Mouse (Mus musculus): ENCODE measurements around the gene Kdm2a. TPM values are rescaled to one million over a fixed set of nuclear protein-coding genes. Genes with fewer than 3 reads are reported as not detected.

Gene Kdm2a
- polyA plus RNA-seq, 1 experiment from 2014 or later = 42.7 TPM

GRCm38 (mm10) chr19:4425610-4426366 lies 27.7 kb upstream of the Kdm2a start:
- Histone ChIP-seq H3K4me1 (ENCODE audit: control insufficient read depth in 2 of 2, insufficient read depth in 2 of 2, low read length in 2 of 2) (no peaks in the 10 kb centered on the region), H3K27me3 (ENCODE audit: control insufficient read depth, insufficient read depth, low read length) (no peaks in the 10 kb centered on the region), H3K4me2 (ENCODE audit: low read length) (no peak overlapping the region), H3K9me3 (ENCODE audit: control insufficient read depth, low read length) (no peaks in the 10 kb centered on the region), H3K27ac (replicated peaks in 1 of 2; ENCODE audit: control insufficient read depth in 1 of 2, insufficient read depth in 1 of 2, low read depth in 2 of 2, low read length in 2 of 2) (no peak overlapping the region), H3K4me3 (ENCODE audit: control insufficient read depth in 1 of 2, insufficient read depth in 1 of 2, low read depth in 1 of 2, low read length in 2 of 2) (no peak overlapping the region), H3K36me3 (ENCODE audit: control insufficient read depth, insufficient read depth, low read length) (peaks cover 47% of the 10 kb centered on the region), H3K9ac (ENCODE audit: low read length) (no peak overlapping the region)
- 72% methylated on average over 19 of the region's 19 CpGs for WGBS
- ATAC-seq (ENCODE audit: insufficient number of reproducible peaks, insufficient read depth, low FRiP score, low read depth) = no peak; the same call in 1 of the 2 replicates

GRCm38 (mm10) chr19:4423021-4423420 lies 24.9 kb upstream of the Kdm2a start:
- Histone ChIP-seq H3K4me1 (ENCODE audit: control insufficient read depth in 2 of 2, insufficient read depth in 2 of 2, low read length in 2 of 2) (no peaks in the 10 kb centered on the region), H3K4me2 (ENCODE audit: low read length) (no peak overlapping the region), H3K36me3 (ENCODE audit: control insufficient read depth, insufficient read depth, low read length) (peaks cover 38% of the 10 kb centered on the region), H3K9me3 (ENCODE audit: control insufficient read depth, low read length) (no peaks in the 10 kb centered on the region), H3K9ac (ENCODE audit: low read length) (no peak overlapping the region), H3K4me3 (ENCODE audit: control insufficient read depth in 1 of 2, insufficient read depth in 1 of 2, low read depth in 1 of 2, low read length in 2 of 2) (no peak overlapping the region), H3K27me3 (ENCODE audit: control insufficient read depth, insufficient read depth, low read length) (no peaks in the 10 kb centered on the region), H3K27ac (replicated peaks in 1 of 2; ENCODE audit: control insufficient read depth in 1 of 2, insufficient read depth in 1 of 2, low read depth in 2 of 2, low read length in 2 of 2) (no peak overlapping the region)
- WGBS = 72% methylated on average over 3 of the region's 3 CpGs
- ATAC-seq (ENCODE audit: insufficient number of reproducible peaks, insufficient read depth, low FRiP score, low read depth) = no peak

- Histone ChIP-seq H3K4me3 (ENCODE audit: control insufficient read depth in 1 of 2, insufficient read depth in 1 of 2, low read depth in 1 of 2, low read length in 2 of 2) (no peak overlapping the region), H3K9me3 (ENCODE audit: control insufficient read depth, low read length) (no peaks in the 10 kb centered on the region), H3K36me3 (ENCODE audit: control insufficient read depth, insufficient read depth, low read length) (peaks cover 35% of the 10 kb centered on the region), H3K27me3 (ENCODE audit: control insufficient read depth, insufficient read depth, low read length) (no peaks in the 10 kb centered on the region), H3K4me1 (ENCODE audit: control insufficient read depth in 2 of 2, insufficient read depth in 2 of 2, low read length in 2 of 2) (no peaks in the 10 kb centered on the region), H3K27ac (replicated peaks in 1 of 2; ENCODE audit: control insufficient read depth in 1 of 2, insufficient read depth in 1 of 2, low read depth in 2 of 2, low read length in 2 of 2) (no peak overlapping the region), H3K9ac (ENCODE audit: low read length) (no peak overlapping the region), H3K4me2 (ENCODE audit: low read length) (no peak overlapping the region)
- ATAC-seq (ENCODE audit: insufficient number of reproducible peaks, insufficient read depth, low FRiP score, low read depth) = no peak
- 93% methylated on average over 3 of the region's 3 CpGs for WGBS
Measured at GRCm38 (mm10) chr19:4422581-4422980, 24.5 kb upstream of the Kdm2a start.

- no peak overlapping the region for H3K9ac ChIP-seq (ENCODE audit: low read length)
- H3K4me1 ChIP-seq (ENCODE audit: control insufficient read depth in 2 of 2, insufficient read depth in 2 of 2, low read length in 2 of 2) = peaks cover 0 to 5% of the 10 kb centered on the region in 2 experiments; a peak in 2 of 4 replicates
- WGBS = 77% methylated on average over 8 of the region's 8 CpGs
- ATAC-seq (ENCODE audit: insufficient number of reproducible peaks, insufficient read depth, low FRiP score, low read depth) = no peak
- no peaks in the 10 kb centered on the region for H3K27me3 ChIP-seq (ENCODE audit: control insufficient read depth, insufficient read depth, low read length)
- peaks cover 14% of the 10 kb centered on the region for H3K36me3 ChIP-seq (ENCODE audit: control insufficient read depth, insufficient read depth, low read length)
- no peak overlapping the region for H3K4me3 ChIP-seq (ENCODE audit: control insufficient read depth in 1 of 2, insufficient read depth in 1 of 2, low read depth in 1 of 2, low read length in 2 of 2)
- no peaks in the 10 kb centered on the region for H3K9me3 ChIP-seq (ENCODE audit: control insufficient read depth, low read length)
- H3K4me2 ChIP-seq (ENCODE audit: low read length) = no peak overlapping the region
- H3K27ac ChIP-seq (replicated peaks in 1 of 2; ENCODE audit: control insufficient read depth in 1 of 2, insufficient read depth in 1 of 2, low read depth in 2 of 2, low read length in 2 of 2) = no peak overlapping the region
Measured at GRCm38 (mm10) chr19:4420153-4420910, 22.2 kb upstream of the Kdm2a start.

- Histone ChIP-seq H3K4me3 (ENCODE audit: control insufficient read depth in 1 of 2, insufficient read depth in 1 of 2, low read depth in 1 of 2, low read length in 2 of 2) (no peak overlapping the region), H3K36me3 (ENCODE audit: control insufficient read depth, insufficient read depth, low read length) (peaks cover 8% of the 10 kb centered on the region), H3K4me2 (ENCODE audit: low read length) (no peak overlapping the region), H3K9me3 (ENCODE audit: control insufficient read depth, low read length) (no peaks in the 10 kb centered on the region), H3K9ac (ENCODE audit: low read length) (no peak overlapping the region), H3K27ac (replicated peaks in 1 of 2; ENCODE audit: control insufficient read depth in 1 of 2, insufficient read depth in 1 of 2, low read depth in 2 of 2, low read length in 2 of 2) (no peak overlapping the region), H3K4me1 (ENCODE audit: control insufficient read depth in 2 of 2, insufficient read depth in 2 of 2, low read length in 2 of 2) (peaks cover 0 to 5% of the 10 kb centered on the region in 2 experiments; a peak in 2 of 4 replicates), H3K27me3 (ENCODE audit: control insufficient read depth, insufficient read depth, low read length) (no peaks in the 10 kb centered on the region)
- ATAC-seq (ENCODE audit: insufficient number of reproducible peaks, insufficient read depth, low FRiP score, low read depth) = no peak
- 90% methylated on average over 5 of the region's 5 CpGs for WGBS
Measured at GRCm38 (mm10) chr19:4419711-4420110, 21.6 kb upstream of the Kdm2a start.

GRCm38 (mm10) chr19:4417713-4418112 lies 19.6 kb upstream of the Kdm2a start:
- no peaks in the 10 kb centered on the region for H3K36me3 ChIP-seq (ENCODE audit: control insufficient read depth, insufficient read depth, low read length)
- H3K4me1 ChIP-seq (ENCODE audit: control insufficient read depth in 2 of 2, insufficient read depth in 2 of 2, low read length in 2 of 2) = peaks cover 0 to 5% of the 10 kb centered on the region in 2 experiments; a peak in 2 of 4 replicates
- no peak overlapping the region for H3K4me2 ChIP-seq (ENCODE audit: low read length)
- H3K4me3 ChIP-seq (ENCODE audit: control insufficient read depth in 1 of 2, insufficient read depth in 1 of 2, low read depth in 1 of 2, low read length in 2 of 2) = no peak overlapping the region
- H3K9me3 ChIP-seq (ENCODE audit: control insufficient read depth, low read length) = no peaks in the 10 kb centered on the region
- no peak overlapping the region for H3K9ac ChIP-seq (ENCODE audit: low read length)
- no peak for ATAC-seq (ENCODE audit: insufficient number of reproducible peaks, insufficient read depth, low FRiP score, low read depth)
- H3K27me3 ChIP-seq (ENCODE audit: control insufficient read depth, insufficient read depth, low read length) = no peaks in the 10 kb centered on the region
- no peak overlapping the region for H3K27ac ChIP-seq (replicated peaks in 1 of 2; ENCODE audit: control insufficient read depth in 1 of 2, insufficient read depth in 1 of 2, low read depth in 2 of 2, low read length in 2 of 2)

- H3K4me3 ChIP-seq (ENCODE audit: control insufficient read depth in 1 of 2, insufficient read depth in 1 of 2, low read depth in 1 of 2, low read length in 2 of 2) = no peak overlapping the region
- H3K27me3 ChIP-seq (ENCODE audit: control insufficient read depth, insufficient read depth, low read length) = no peaks in the 10 kb centered on the region
- H3K9me3 ChIP-seq (ENCODE audit: control insufficient read depth, low read length) = no peaks in the 10 kb centered on the region
- 3% methylated on average over 1 of the region's 1 CpGs for WGBS
- no peak overlapping the region for H3K27ac ChIP-seq (replicated peaks in 1 of 2; ENCODE audit: control insufficient read depth in 1 of 2, insufficient read depth in 1 of 2, low read depth in 2 of 2, low read length in 2 of 2)
- H3K36me3 ChIP-seq (ENCODE audit: control insufficient read depth, insufficient read depth, low read length) = no peaks in the 10 kb centered on the region
- no peak overlapping the region for H3K4me2 ChIP-seq (ENCODE audit: low read length)
- H3K9ac ChIP-seq (ENCODE audit: low read length) = no peak overlapping the region
- ATAC-seq (ENCODE audit: insufficient number of reproducible peaks, insufficient read depth, low FRiP score, low read depth) = no peak
- peaks cover 0 to 5% of the 10 kb centered on the region in 2 experiments; a peak in 2 of 4 replicates for H3K4me1 ChIP-seq (ENCODE audit: control insufficient read depth in 2 of 2, insufficient read depth in 2 of 2, low read length in 2 of 2)
Measured at GRCm38 (mm10) chr19:4417183-4417582, 19.1 kb upstream of the Kdm2a start.

Data from heart, embryonic 14.5 days (tissue).